Mouse (Mus musculus) ES-E14 (cell line): ENCODE measurements around the gene Gpr37l1. TPM values are rescaled to one million over a fixed set of nuclear protein-coding genes. Genes with fewer than 3 reads are reported as not detected.
"Not testable (repeated sequence)": the region's sequence is repeated elsewhere in the genome, so short reads cannot be mapped to it uniquely, and the experiment has no call there.

ENCODE experiments used
- DNase-seq: peaks from one replicate; pipeline ENCODE4 v3.0.0-alpha.2; 2013; ENCODE audit warnings: low read depth, low spot score
- H3K27ac ChIP-seq: 2 replicates; pipeline ENCODE4 v1.5.1; 2012; ENCODE audit warnings: low read depth, mild to moderate bottlenecking, low read length, moderate library complexity, mixed read lengths; ENCODE audit not compliant: poor library complexity, insufficient read depth, severe bottlenecking
- H3K36me3 ChIP-seq: 2 replicates; pipeline ENCODE4 v1.6.1; 2012; ENCODE audit warnings: mild to moderate bottlenecking, low read length, moderate library complexity, mixed read lengths; ENCODE audit not compliant: control insufficient read depth, poor library complexity, insufficient read depth, severe bottlenecking
- H3K4me1 ChIP-seq, 2 experiments: fragments of 150-350 bp in 1 of 2; sonication (generic) in 1 of 2; 2 replicates each; pipeline ENCODE4 v1.6.1; 2012; ENCODE audit warnings: low read length in 2 of 2, mild to moderate bottlenecking in 1 of 2, mixed read lengths in 1 of 2; ENCODE audit not compliant: control insufficient read depth in 2 of 2, insufficient read depth in 2 of 2, poor library complexity in 1 of 2
- H3K4me3 ChIP-seq, 2 experiments: fragments of 150-350 bp in 1 of 2; sonication (generic) in 1 of 2; 2 replicates each; pipeline ENCODE4 v1.5.1; 2012; ENCODE audit warnings: low read length in 2 of 2, low read depth in 1 of 2, mild to moderate bottlenecking in 1 of 2, mixed read lengths in 1 of 2; ENCODE audit not compliant: insufficient read depth in 1 of 2, poor library complexity in 1 of 2, severe bottlenecking in 1 of 2
- H3K9ac ChIP-seq: 2 replicates; pipeline ENCODE4 v1.6.1; 2012; ENCODE audit warnings: low read depth, mild to moderate bottlenecking, low read length, mixed read lengths; ENCODE audit not compliant: poor library complexity, insufficient read depth, severe bottlenecking
- H3K9me3 ChIP-seq: fragments of 150-350 bp; sonication (generic); 2 replicates; pipeline ENCODE4 v1.6.1; 2012; ENCODE audit warnings: low read depth, mild to moderate bottlenecking, low read length; ENCODE audit not compliant: control insufficient read depth, insufficient read depth
- CHD2 ChIP-seq: IDR thresholded peaks from 2 replicates; pipeline ENCODE4 v1.6.1; 2014; ENCODE audit warnings: mild to moderate bottlenecking, low read depth, low read length, inconsistent platforms
- HCFC1 ChIP-seq: IDR thresholded peaks from 2 replicates; pipeline ENCODE4 v1.6.1; 2012; ENCODE audit warnings: low read length, inconsistent platforms, borderline replicate concordance; ENCODE audit not compliant: insufficient read depth
- MAFK ChIP-seq: IDR thresholded peaks from 2 replicates; pipeline ENCODE4 v1.6.1; 2014; ENCODE audit warnings: mild to moderate bottlenecking, low read depth, low read length, inconsistent platforms; ENCODE audit not compliant: insufficient read depth
- ZC3H11A ChIP-seq: IDR thresholded peaks from 2 replicates; pipeline ENCODE4 v1.6.1; 2012; ENCODE audit warnings: low read depth, mild to moderate bottlenecking, inconsistent platforms, low read length, borderline replicate concordance
- ZNF384 ChIP-seq: IDR thresholded peaks from 2 replicates; pipeline ENCODE4 v1.6.1; 2012; ENCODE audit warnings: low read depth, low read length, inconsistent platforms
- in situ Hi-C, 2 experiments: fragments of 600-800 bp; cut with MboI; formaldehyde crosslinking; loops; one replicate each; pipeline ENCODE4 v1.15.1; 2025; ENCODE audit warnings: low sequenced_read_pairs in 2 of 2, inconsistent platforms in 1 of 2; ENCODE audit not compliant: unreplicated experiment in 2 of 2
- total RNA-seq: library from RNA; depleted of rRNA; stranded (reverse); fragments of 300-350 nt; gene quantifications from 2 replicates; pipeline ENCODE4 v1.2.3, GENCODE M21; 2012

The Gpr37l1 gene
- total RNA-seq, 1 experiment = not detected

- Histone ChIP-seq H3K27ac (no peak overlapping the region), H3K4me3 (no peak overlapping the region), H3K4me1 (peaks cover 5 to 23% of the 10 kb centered on the region in 2 experiments), H3K9me3 (no peaks in the 10 kb centered on the region), H3K36me3 (no peaks in the 10 kb centered on the region), H3K9ac (no peak overlapping the region)
- in situ Hi-C loops = no loop called here
- TF ChIP-seq CHD2 (no peak), ZNF384 (no peak), ZC3H11A (no peak), MAFK (no peak), HCFC1 (no peak)
- DNase-seq = no peak
These were observed 21.7 kb upstream of the Gpr37l1 start for GRCm38 (mm10) chr1:135189186-135189585.

- Histone ChIP-seq H3K4me3 (no peak overlapping the region), H3K9me3 (no peaks in the 10 kb centered on the region), H3K9ac (no peak overlapping the region), H3K27ac (no peak overlapping the region), H3K4me1 (peaks cover 4 to 31% of the 10 kb centered on the region in 2 experiments), H3K36me3 (no peaks in the 10 kb centered on the region)
- in situ Hi-C loops = no loop called here
- no peak for TF ChIP-seq ZC3H11A
- no peak for TF ChIP-seq CHD2
- no peak for TF ChIP-seq ZNF384
- no peak for TF ChIP-seq HCFC1
- no peak for TF ChIP-seq MAFK
- DNase-seq = no peak
These were observed 20.7 kb upstream of the Gpr37l1 start for GRCm38 (mm10) chr1:135188197-135188596.

GRCm38 (mm10) chr1:135187016-135187415 is 19.5 kb upstream of the Gpr37l1 start:
- H3K9ac ChIP-seq, H3K36me3 ChIP-seq, H3K4me3 ChIP-seq, in situ Hi-C loops, DNase-seq, H3K9me3 ChIP-seq: not testable (repeated sequence)
- Histone ChIP-seq H3K27ac (peak overlapping the region; percentile 78), H3K4me1 (peaks cover 4 to 36% of the 10 kb centered on the region in 2 experiments)

DNA sequence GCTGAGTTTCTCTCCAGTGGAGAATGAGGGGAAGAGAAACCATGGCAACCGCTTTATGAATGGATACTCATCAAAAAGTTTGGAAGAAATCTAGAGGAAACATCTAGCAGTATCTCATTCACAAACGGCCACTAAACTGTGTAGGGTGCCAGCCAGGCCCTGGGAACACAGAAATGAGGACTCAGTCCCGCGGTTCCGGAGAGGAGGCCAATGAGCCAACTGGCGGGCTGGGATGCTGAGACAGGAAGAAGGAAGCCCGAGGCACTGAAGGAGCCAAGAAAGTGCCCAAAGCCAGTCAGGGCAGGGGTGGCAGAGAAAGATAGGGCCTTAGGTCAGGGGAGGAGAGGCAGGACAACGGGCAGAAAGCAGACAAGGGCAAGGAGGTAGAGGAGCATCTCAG is 18.9 kb upstream of the Gpr37l1 start:
- Histone ChIP-seq H3K9me3 (no peaks in the 10 kb centered on the region), H3K9ac (peak overlapping the region; percentile 6; the same call in 1 of the 2 replicates), H3K27ac (peak overlapping the region; percentile 78), H3K4me1 (peaks cover 4 to 36% of the 10 kb centered on the region in 2 experiments), H3K36me3 (no peaks in the 10 kb centered on the region), H3K4me3 (peak overlapping the region in 1 of 2 experiments; percentile 3; a peak in 1 of 4 replicates)
- in situ Hi-C loops = no loop called here
- TF ChIP-seq MAFK (no peak), CHD2 (no peak), HCFC1 (no peak), ZNF384 (no peak), ZC3H11A (no peak)
- DNase-seq = no peak

DNA sequence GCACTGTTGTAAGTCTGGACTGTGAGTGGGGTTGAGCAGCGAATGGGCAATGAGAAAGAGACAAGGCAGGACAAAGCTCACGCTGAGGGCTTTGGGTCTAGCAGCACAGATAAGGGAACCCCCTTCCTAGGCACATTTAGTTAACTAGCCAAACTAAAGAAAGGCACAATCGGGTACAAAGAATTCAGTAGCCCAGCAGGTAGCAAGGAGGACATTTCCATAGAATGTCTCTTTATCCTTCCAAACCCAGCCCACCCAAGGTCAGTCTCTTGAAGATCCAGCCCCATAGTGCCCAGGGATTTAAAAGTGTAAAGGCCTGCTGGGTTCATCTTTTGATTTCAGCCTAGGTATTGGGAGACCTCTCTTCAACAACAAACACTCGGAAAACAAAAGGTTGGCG is 18.5 kb upstream of the Gpr37l1 start:
- no peaks in the 10 kb centered on the region for H3K9me3 ChIP-seq
- peak; percentile 65 for DNase-seq
- no peak for TF ChIP-seq ZC3H11A
- TF ChIP-seq ZNF384 = no peak
- TF ChIP-seq MAFK = no peak
- no peak for TF ChIP-seq CHD2
- TF ChIP-seq HCFC1 = no peak
- H3K36me3 ChIP-seq = no peaks in the 10 kb centered on the region
- H3K4me3 ChIP-seq = no peak overlapping the region
- H3K27ac ChIP-seq = peak overlapping the region; percentile 79
- no peak overlapping the region for H3K9ac ChIP-seq
- peaks cover 4 to 35% of the 10 kb centered on the region in 2 experiments for H3K4me1 ChIP-seq
- in situ Hi-C loops = no loop called here
